Mouse (Mus musculus) kidney, adult 2 months (tissue): Measurements from ENCODE around the gene Wnt7b.

Source experiments
- CTCF ChIP-seq: fragments of 200-500 bp; conservative IDR thresholded peaks from 2 replicates; pipeline ENCODE4 v1.5.1; 2011; ENCODE audit warnings: low read depth, mild to moderate bottlenecking, control low read depth, low read length, moderate library complexity, mixed read lengths; ENCODE audit not compliant: insufficient read depth, insufficient read length
- POLR2A ChIP-seq: fragments of 200-500 bp; IDR thresholded peaks from one replicate; pipeline ENCODE4 v1.6.1; 2011; ENCODE audit warnings: low read depth, low read length, control low read depth

DNA sequence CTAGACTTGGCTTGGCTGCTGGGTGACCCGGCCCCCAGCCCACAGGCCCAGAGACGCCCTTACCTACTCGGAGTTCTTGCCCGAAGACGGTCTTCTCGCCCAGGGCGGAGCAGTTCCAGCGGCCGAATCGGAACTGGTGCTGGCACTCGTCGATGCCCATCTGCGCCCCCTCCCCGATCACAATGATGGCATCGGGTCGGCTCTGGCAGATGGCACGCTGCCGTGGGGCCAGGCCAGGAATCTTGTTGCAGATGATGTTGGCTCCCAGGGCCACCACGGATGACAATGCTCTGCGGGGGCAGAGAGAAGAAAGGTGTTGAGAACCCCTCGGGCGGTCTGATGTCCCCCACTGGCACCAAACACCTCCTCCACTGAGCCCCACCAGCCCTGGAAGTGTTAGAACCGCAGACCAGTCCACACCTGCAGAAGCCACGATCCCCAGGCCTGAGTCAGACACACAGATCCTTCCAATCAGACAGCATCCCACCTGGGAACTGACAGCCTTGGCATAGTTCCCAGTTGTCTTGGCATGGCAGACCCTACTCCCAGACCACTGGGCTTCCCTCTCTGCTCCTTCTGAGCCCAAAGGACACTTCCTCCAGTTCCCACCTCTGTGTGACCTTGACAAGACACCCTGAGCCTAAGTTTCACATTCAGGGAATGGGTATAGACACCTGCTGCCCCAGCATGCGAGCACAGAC is 23.3 kb downstream of the Wnt7b start:
- TF ChIP-seq CTCF (no peak), POLR2A (no peak)
